Mouse (Mus musculus): ENCODE data around the gene Gadd45gip1. TPM values are rescaled to one million over a fixed set of nuclear protein-coding genes. Genes with fewer than 3 reads are reported as not detected.

The Gadd45gip1 gene
- 36.3 and 39.9 TPM in 2 replicates for polyA plus RNA-seq (2015; fragmentation: Nextera tagmentation; extraction: Ambion mirVana)

DNA sequence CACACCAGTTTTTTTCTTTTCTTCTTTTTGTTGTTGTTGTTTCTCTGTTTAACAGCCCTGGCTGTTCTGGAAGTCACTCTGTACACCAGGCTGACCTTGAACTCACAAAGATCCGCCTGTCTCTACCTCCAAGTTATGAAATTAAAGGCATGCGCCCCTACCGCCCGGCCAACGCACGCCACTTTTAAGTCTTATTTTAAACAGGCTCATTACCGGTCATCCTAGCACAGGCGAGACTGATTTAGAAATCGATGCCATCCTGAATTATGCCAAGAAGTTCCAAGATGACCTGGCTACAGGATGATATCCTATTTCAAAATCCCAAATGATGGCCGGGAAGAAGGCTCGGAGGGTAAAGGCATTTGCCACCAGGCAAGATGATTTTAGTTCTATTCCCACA lies at the start of gene Gadd45gip1:
Gene Gadd45gip1, plus strand, starts transcription at position 33 of the 400 bp plus-strand sequence.
- Histone ChIP-seq H3K27ac (replicated peaks) (peak within 1 kb of the TSS; percentile 94), H3K36me3 (peaks cover 19% of the 10 kb centered on the region), H3K4me2 (replicated peaks) (peak within 1 kb of the TSS; percentile 57), H3K9me3 (no peaks in the 10 kb centered on the region), H3K9ac (replicated peaks) (peak within 1 kb of the TSS; percentile 85), H3K27me3 (no peaks in the 10 kb centered on the region), H3K4me1 (peaks cover 38% of the 10 kb centered on the region), H3K4me3 (peak within 1 kb of the TSS; percentile 66)
- no peak for ATAC-seq (replicated peaks)
- 88% methylated on average over 11 of the region's 11 CpGs for WGBS

DNA sequence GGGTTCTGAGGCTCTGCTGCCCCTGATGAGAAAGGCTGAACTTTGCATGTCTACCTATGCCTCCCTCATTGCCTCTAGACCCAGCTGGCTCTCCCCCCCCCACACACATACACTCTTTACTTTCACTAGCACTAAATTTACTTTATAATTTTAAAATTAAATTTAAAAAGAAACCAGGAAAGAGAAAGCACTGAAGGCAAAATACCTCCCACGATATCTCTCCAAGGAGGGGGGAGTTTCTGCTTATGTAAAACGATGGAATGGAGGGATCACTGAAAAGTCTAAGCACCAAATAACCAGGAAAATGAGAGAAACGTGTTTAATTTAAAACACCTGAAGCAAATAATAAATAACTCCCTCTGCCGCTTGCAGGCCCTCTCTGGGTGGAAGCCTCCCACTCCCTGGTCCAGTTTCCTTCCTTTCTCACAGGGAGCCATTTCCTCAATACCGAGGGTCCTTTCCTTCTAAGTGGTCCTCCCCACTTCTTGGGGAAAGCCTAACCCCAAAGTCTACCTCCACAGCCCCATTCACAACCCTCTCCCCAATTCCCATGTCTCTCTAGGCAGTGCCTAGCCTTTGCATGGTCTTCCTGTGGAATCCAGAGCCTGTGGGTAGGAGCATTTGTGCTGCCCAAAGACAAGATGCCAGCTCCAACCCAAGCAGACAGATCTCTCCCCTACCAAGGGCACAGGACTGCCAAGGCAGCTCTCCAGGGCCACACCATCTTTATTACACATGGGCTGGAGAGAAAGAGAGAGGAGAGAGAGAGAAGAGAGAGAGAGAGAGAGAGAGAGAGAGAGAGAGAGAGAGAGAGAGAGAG lies 49.4 kb upstream of the Gadd45gip1 start:
- H3K4me3 ChIP-seq, result no peak overlapping the region
- no peaks in the 10 kb centered on the region for H3K9me3 ChIP-seq
- no peaks in the 10 kb centered on the region for H3K36me3 ChIP-seq
- peak overlapping the region; percentile 43 for H3K4me2 ChIP-seq (replicated peaks)
- peak overlapping the region; percentile 97 for H3K27ac ChIP-seq (replicated peaks)
- H3K27me3 ChIP-seq, result peaks cover 17% of the 10 kb centered on the region
- peaks cover 95% of the 10 kb centered on the region for H3K4me1 ChIP-seq
- peak overlapping the region; percentile 65 for H3K9ac ChIP-seq (replicated peaks)
- WGBS, result 28% methylated on average over 5 of the region's 5 CpGs
- ATAC-seq (replicated peaks), result no peak

DNA sequence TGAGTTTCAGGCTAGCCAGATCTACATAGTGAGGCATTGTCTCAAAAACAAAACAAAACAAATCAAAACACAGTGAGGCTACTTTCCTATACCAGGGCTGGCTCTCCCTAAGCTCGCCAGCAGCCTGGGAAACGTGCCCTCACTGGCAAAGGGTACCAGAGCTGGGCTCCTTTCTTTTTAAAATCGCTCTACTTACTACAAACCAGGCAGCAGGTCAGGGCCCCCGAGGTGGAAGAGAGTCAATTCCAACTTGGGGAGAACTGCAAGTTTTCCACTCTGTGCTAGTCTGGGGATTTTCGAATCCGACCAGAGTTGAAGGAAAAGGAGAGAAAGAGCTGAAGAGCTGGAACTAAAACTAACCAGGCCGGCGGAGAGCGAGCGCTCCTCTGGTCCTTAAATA lies 48.6 kb upstream of the Gadd45gip1 start:
- Histone ChIP-seq H3K4me3 (peak overlapping the region; percentile 32; the same call in 1 of the 2 replicates), H3K9ac (replicated peaks) (peak overlapping the region; percentile 65), H3K27me3 (peaks cover 17% of the 10 kb centered on the region), H3K36me3 (no peaks in the 10 kb centered on the region), H3K27ac (replicated peaks) (peak overlapping the region; percentile 97), H3K9me3 (no peaks in the 10 kb centered on the region), H3K4me1 (peaks cover 95% of the 10 kb centered on the region), H3K4me2 (replicated peaks) (peak overlapping the region; percentile 59; the same call in 1 of the 2 replicates)
- no peak for ATAC-seq (replicated peaks)
- 26% methylated on average over 10 of the region's 10 CpGs for WGBS

DNA sequence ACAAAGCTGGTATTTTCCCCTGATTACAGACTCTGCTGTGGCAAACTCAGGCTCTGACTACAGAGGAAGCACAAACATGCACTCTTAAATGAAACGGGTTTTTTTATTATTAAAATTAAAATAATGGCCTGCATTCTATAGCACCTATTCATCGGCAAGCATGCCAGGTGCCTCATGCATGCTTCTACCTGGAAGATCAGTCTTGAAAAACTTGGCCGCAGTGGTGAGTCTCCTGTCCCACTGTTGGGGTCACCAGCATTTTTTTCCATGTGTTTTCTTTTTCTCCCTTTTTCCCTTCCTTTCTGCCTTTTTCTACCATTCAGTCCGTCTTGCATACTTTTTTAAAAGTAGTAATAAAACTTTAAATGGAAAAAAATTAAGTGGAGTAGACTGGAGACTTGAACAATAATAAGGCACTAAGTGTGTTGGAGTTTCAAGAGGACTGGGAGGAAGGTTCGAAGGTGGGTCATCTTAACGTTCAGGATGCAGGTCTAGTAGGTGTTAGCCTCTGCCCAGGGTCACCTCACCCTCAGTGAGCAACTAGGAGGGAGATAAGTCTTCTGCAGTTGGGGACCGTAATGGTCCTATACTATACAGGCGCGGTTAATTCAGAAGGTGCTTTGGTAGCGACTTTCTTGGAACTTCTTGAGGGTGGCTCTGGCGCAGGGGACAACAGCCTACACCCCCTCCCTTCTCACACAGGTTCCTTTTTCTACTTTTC lies 48.0 kb upstream of the Gadd45gip1 start:
- Histone ChIP-seq H3K4me2 (replicated peaks) (peak overlapping the region; percentile 59), H3K4me3 (peak overlapping the region; percentile 32; the same call in 1 of the 2 replicates), H3K4me1 (peaks cover 95% of the 10 kb centered on the region), H3K36me3 (no peaks in the 10 kb centered on the region), H3K9me3 (no peaks in the 10 kb centered on the region), H3K27me3 (peaks cover 17% of the 10 kb centered on the region), H3K27ac (replicated peaks) (peak overlapping the region; percentile 97), H3K9ac (replicated peaks) (peak overlapping the region; percentile 65)
- WGBS, result 19% methylated on average over 11 of the region's 11 CpGs
- ATAC-seq (replicated peaks), result no peak

DNA sequence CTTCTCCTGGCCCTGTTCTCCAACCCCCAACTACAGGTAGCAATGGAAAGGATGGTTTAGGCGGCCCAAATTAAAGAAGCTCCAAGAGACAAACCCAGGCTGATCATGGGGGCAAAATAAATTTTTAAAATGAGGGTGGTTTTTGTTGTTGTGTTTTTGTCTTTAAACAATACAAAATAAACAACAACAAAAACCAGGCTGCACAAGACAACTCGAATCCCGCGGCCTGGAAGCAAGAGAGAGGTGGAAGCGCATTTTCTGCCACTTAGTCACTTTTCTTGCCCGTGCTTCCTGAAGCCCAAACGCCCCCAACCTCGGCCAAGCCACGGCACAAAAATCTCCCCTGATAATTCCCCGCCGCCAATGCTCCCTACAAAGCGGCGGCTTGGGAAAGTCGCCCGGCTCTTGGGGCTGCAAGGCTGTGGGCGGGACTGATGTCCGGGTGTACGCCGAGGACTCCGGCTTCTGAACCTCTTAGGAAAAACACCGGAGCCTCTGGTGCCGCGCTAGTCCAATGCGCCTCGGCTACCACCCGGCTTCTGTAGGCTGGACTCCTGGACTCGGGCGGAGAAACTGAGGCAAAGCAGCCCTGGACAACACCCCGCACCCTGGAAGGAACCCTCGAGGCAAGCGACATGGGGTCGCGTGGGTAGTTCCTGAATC lies 47.3 kb upstream of the Gadd45gip1 start:
- no peaks in the 10 kb centered on the region for H3K9me3 ChIP-seq
- peak overlapping the region; percentile 65 for H3K9ac ChIP-seq (replicated peaks)
- peaks cover 13% of the 10 kb centered on the region for H3K27me3 ChIP-seq
- peak overlapping the region; percentile 59 for H3K4me2 ChIP-seq (replicated peaks)
- WGBS, result 5% methylated on average over 33 of the region's 33 CpGs
- H3K4me1 ChIP-seq, result peaks cover 95% of the 10 kb centered on the region
- no peaks in the 10 kb centered on the region for H3K36me3 ChIP-seq
- no peak for ATAC-seq (replicated peaks)
- H3K4me3 ChIP-seq, result peak overlapping the region; percentile 32
- peak overlapping the region; percentile 97 for H3K27ac ChIP-seq (replicated peaks)

DNA sequence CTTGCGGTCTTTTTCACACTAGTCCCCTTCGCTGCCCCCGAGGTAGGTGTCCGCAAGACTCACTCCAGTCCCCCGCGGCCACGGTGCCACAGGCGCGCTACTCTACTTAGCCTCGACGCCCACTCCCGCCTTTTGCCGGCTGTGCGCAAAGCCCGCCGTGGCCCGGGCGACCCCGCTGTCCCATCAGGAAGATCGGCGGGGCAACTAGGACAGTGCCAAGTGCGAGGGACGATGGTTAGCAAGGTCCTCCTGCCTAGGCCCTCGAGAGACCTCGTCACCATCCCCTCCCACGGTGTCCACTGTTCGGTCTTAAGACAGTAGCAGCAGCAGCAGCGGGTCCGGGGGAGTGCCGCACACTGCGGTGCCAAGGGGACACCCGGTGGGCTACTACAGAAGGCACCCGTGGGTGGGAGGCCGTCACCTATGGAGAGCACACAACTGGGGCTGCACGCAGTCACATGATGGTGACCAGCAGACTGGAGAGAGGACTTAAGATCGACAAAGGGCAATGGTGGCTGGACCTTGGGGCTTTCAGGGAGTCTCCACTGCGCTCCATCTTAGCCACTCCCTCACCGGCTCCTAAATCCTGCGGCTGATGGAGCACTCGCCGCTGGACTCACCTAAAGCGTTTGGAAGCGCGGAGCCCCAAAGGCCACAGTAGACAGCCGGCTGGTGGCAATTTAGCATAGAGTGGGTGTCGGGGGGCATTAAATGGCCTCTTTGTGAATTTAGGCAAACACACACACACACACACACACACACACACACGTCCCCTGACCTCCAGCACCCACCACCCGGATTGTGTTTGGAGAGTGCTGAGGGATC lies 46.4 kb upstream of the Gadd45gip1 start:
- WGBS, result 3% methylated on average over 48 of the region's 48 CpGs
- H3K9ac ChIP-seq (replicated peaks), result peak overlapping the region; percentile 65

DNA sequence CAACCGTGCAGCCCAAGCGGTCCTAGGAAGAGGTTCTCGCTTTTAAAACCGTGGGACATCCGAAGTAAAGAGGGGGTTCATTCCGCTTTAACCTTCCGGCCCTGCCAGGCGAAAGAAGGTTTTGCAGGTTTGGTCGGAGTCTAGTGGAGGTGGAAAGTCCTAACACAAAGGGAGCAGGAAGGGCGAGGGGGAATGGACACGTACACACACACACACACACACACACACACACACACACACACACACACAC lies 45.9 kb upstream of the Gadd45gip1 start:
- Histone ChIP-seq H3K4me1 (peaks cover 95% of the 10 kb centered on the region), H3K27me3 (peaks cover 13% of the 10 kb centered on the region), H3K4me2 (replicated peaks) (peak overlapping the region; percentile 59), H3K36me3 (no peaks in the 10 kb centered on the region), H3K9me3 (no peaks in the 10 kb centered on the region), H3K27ac (replicated peaks) (peak overlapping the region; percentile 97), H3K4me3 (peak overlapping the region; percentile 32), H3K9ac (replicated peaks) (peak overlapping the region; percentile 65)
- 18% methylated on average over 11 of the region's 11 CpGs for WGBS
- no peak for ATAC-seq (replicated peaks)

More for the DNA sequence above, 46.4 kb upstream of the Gadd45gip1 start:
- H3K27ac ChIP-seq (replicated peaks), result peak overlapping the region; percentile 97
- peaks cover 95% of the 10 kb centered on the region for H3K4me1 ChIP-seq
- no peaks in the 10 kb centered on the region for H3K36me3 ChIP-seq
- H3K9me3 ChIP-seq, result no peaks in the 10 kb centered on the region
- peaks cover 13% of the 10 kb centered on the region for H3K27me3 ChIP-seq
- ATAC-seq (replicated peaks), result no peak
- H3K4me2 ChIP-seq (replicated peaks), result peak overlapping the region; percentile 59
- H3K4me3 ChIP-seq, result peak overlapping the region; percentile 32

DNA sequence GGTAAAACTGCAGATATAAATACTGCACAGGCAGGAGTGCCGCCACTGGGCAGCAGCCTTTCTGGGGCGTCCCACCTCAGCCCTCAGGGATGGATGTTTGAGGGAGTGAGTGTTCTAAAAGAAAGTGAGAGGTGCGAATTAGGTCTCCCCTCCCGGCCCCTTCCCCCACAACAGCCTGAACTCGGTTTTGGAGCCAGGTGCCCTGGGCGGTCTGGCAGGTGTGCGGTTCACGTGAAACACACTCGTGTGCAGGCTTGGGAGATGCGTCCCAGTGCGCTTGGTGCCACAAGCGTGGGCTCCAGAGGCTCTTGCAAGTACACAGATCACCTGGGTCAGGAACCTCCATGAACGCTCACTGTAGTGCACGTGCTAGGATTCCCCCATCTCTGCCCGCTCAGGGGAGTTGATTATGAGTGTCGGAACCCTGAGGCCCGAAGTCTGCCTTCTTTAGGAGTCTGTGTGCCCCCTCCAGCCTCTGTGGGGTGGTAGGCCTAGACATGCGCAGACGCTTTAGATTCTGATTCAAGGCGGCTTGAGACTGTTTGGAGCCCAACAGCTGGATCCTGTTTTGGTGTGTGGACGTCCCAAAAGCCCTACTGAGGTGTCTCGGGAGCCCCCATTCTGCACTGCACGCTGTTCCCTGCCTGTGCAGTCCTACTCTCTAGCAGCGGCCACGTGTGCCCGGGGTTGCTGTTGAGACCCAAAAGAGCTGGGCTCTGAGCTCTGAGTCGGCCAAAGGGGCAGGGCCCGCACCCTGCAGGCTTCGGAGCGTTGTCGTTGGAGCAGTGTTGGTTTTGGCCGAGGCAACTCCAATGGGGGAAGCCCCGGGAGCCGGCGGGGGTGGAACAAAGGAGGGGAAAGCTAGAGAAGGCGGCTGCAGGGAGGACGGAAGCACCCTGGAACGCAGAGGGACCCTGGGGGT lies 45.3 kb upstream of the Gadd45gip1 start:
- H3K9me3 ChIP-seq, result no peaks in the 10 kb centered on the region
- H3K36me3 ChIP-seq, result no peaks in the 10 kb centered on the region
- no peak for ATAC-seq (replicated peaks)
- 11% methylated on average over 38 of the region's 38 CpGs for WGBS
- H3K4me3 ChIP-seq, result peak overlapping the region; percentile 32
- peak overlapping the region; percentile 97 for H3K27ac ChIP-seq (replicated peaks)
- peak overlapping the region; percentile 65 for H3K9ac ChIP-seq (replicated peaks)
- peak overlapping the region; percentile 59 for H3K4me2 ChIP-seq (replicated peaks)
- H3K4me1 ChIP-seq, result peaks cover 96% of the 10 kb centered on the region
- peaks cover 13% of the 10 kb centered on the region for H3K27me3 ChIP-seq

DNA sequence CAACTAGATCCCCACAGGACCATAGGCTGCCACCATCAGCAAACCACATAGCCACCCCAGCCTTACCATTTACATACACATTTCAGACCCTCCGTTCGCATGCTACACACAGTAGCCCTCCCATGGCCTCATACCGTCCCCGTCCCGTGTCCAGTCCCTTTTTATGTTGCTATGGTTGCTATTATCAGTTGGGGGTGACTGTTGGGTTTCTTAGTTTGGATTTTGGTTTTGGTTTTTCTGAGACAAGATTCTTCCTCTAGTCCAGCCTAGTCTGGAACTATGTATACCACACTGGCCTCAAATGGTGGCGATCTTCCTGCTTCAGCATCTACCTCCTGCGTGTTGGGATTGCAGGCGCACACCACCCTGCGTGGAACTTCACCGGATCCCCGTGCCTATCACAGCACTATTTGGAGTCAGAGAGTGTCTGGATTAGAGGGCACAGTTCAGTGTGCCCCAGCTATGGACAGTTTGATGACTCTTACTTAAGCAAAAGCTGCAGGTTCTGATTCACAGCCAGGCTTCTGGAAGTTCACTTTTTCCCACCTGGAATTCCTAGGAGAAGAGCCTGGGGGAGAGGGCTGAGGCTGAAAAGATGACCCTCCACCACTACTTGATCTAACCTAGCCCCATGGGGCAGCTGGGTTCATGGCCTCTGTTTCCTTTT lies 44.4 kb upstream of the Gadd45gip1 start:
- H3K4me2 ChIP-seq (replicated peaks), result peak overlapping the region; percentile 59
- peak overlapping the region; percentile 97 for H3K27ac ChIP-seq (replicated peaks)
- WGBS, result 21% methylated on average over 11 of the region's 11 CpGs

More for the DNA sequence above, 44.4 kb upstream of the Gadd45gip1 start:
- no peaks in the 10 kb centered on the region for H3K9me3 ChIP-seq
- peaks cover 95% of the 10 kb centered on the region for H3K4me1 ChIP-seq
- ATAC-seq (replicated peaks), result no peak
- peak overlapping the region; percentile 65 for H3K9ac ChIP-seq (replicated peaks)
- peak overlapping the region; percentile 32; the same call in 1 of the 2 replicates for H3K4me3 ChIP-seq
- H3K36me3 ChIP-seq, result no peaks in the 10 kb centered on the region
- peaks cover 6% of the 10 kb centered on the region for H3K27me3 ChIP-seq

All from forebrain, embryonic 15.5 days (tissue).